ENCODE assay signal across 12 mouse cellular contexts in genomic region chr2:75781781-75782211, GRCm38 (mm10). TPM values are rescaled to one million over a fixed set of nuclear protein-coding genes. Genes with fewer than 3 reads are reported as not detected.
DNase-seq lines count a peak whose midpoint lies in the region; ATAC-seq and TF ChIP-seq lines count a peak whose summit lies in the region.
"Had no signal": no experiment of that assay in that cellular context is flagged by ENCODE, and none has a peak within 500 bp of the region (broad histone marks: within the 10 kb centered on the region; RNA-seq: fewer than 3 reads in every experiment).

No protein-coding gene starts in this region.

- 25% methylated on average over 6 of the region's 6 CpGs for WGBS in intestine, embryonic 15.5 days
- WGBS in lung, embryonic 14.5 days: 49% methylated on average over 6 of the region's 6 CpGs
- WGBS in hindbrain, embryonic 12.5 days: 74% methylated on average over 6 of the region's 6 CpGs

- no peak overlapping the region for H3K4me3 ChIP-seq in bone marrow macrophage, adult 2 months (ENCODE audit: insufficient read depth, low read length)
- H3K4me3 ChIP-seq in intestine, embryonic 15.5 days (replicated peaks): no peak overlapping the region
- H3K4me3 ChIP-seq in lung, embryonic 14.5 days (ENCODE audit: low read depth, low read length): no peak overlapping the region
- H3K4me3 ChIP-seq in megakaryocyte, embryonic 14.5 days (replicated peaks): peak overlapping the region; percentile 4
- H3K4me3 ChIP-seq in hindbrain, embryonic 12.5 days: no peak overlapping the region
- H3K4me3 ChIP-seq: erythroblast, embryonic 14.5 days; myocyte had no signal

- no peak for TF ChIP-seq CTCF in bone marrow macrophage, adult 2 months (IDR thresholded peaks at IDR 0.05; ENCODE audit: low read depth, low read length)
- no peak for TF ChIP-seq CTCF in lung, embryonic 14.5 days (IDR thresholded peaks at IDR 0.05; ENCODE audit: low read depth)

- H3K27ac ChIP-seq in bone marrow macrophage, adult 2 months (ENCODE audit: insufficient read depth, low read depth, low read length): peak overlapping the region; percentile 37
- no peak overlapping the region; the same call in 1 of the 2 replicates for H3K27ac ChIP-seq in intestine, embryonic 15.5 days
- peak overlapping the region; percentile 61 for H3K27ac ChIP-seq in lung, embryonic 14.5 days (ENCODE audit: low read depth)
- no peak overlapping the region for H3K27ac ChIP-seq in hindbrain, embryonic 12.5 days
- H3K27ac ChIP-seq: hindbrain, embryonic 14.5 days had no signal

- H3K36me3 ChIP-seq in intestine, embryonic 15.5 days: no peaks in the 10 kb centered on the region
- no peaks in the 10 kb centered on the region for H3K36me3 ChIP-seq in lung, embryonic 14.5 days (ENCODE audit: insufficient read depth)
- peaks cover 35% of the 10 kb centered on the region for H3K36me3 ChIP-seq in megakaryocyte, embryonic 14.5 days (replicated peaks; ENCODE audit: low read length)
- no peaks in the 10 kb centered on the region for H3K36me3 ChIP-seq in hindbrain, embryonic 12.5 days

- H3K9me3 ChIP-seq in intestine, embryonic 15.5 days: no peaks in the 10 kb centered on the region
- no peaks in the 10 kb centered on the region for H3K9me3 ChIP-seq in lung, embryonic 14.5 days (ENCODE audit: low read depth, low read length)
- no peaks in the 10 kb centered on the region for H3K9me3 ChIP-seq in megakaryocyte, embryonic 14.5 days
- H3K9me3 ChIP-seq in hindbrain, embryonic 12.5 days (replicated peaks): no peaks in the 10 kb centered on the region

- H3K9ac ChIP-seq in intestine, embryonic 15.5 days: no peak overlapping the region
- H3K9ac ChIP-seq in lung, embryonic 14.5 days: 0 out of 2 replicates have a peak overlapping the region, but pooled peaks have one; percentile 6
- H3K9ac ChIP-seq in hindbrain, embryonic 12.5 days: no peak overlapping the region
- H3K9ac ChIP-seq: hindbrain, embryonic 14.5 days had no signal

- DNase-seq in lung, embryonic 14.5 days: peak; percentile 50
- DNase-seq in urinary bladder, postnatal 36 days (ENCODE audit: low spot score in 2 of 2): no peak
- DNase-seq in frontal cortex, postnatal 36 days (ENCODE audit: low spot score in 2 of 2): no peak
- DNase-seq in thymus, postnatal 4 days: no peak
- DNase-seq: gastrocnemius, postnatal 25 days had no signal

- ATAC-seq in intestine, embryonic 15.5 days: peak; percentile 62
- peak; percentile 59 for ATAC-seq in lung, embryonic 14.5 days (ENCODE audit: insufficient read depth)
- ATAC-seq in hindbrain, embryonic 12.5 days (ENCODE audit: low FRiP score): no peak

- H3K4me1 ChIP-seq in bone marrow macrophage, adult 2 months (ENCODE audit: control insufficient read depth, insufficient read depth, low read length): peaks cover 42% of the 10 kb centered on the region
- H3K4me1 ChIP-seq in intestine, embryonic 15.5 days (replicated peaks): 0 out of 2 replicates have a peak, but pooled peaks cover 11% of the 10 kb centered on the region
- H3K4me1 ChIP-seq in lung, embryonic 14.5 days (ENCODE audit: insufficient read depth): peaks cover 3% of the 10 kb centered on the region; the same call in 1 of the 2 replicates
- peaks cover 66% of the 10 kb centered on the region for H3K4me1 ChIP-seq in megakaryocyte, embryonic 14.5 days
- H3K4me1 ChIP-seq in hindbrain, embryonic 12.5 days: peaks cover 3% of the 10 kb centered on the region; the same call in 1 of the 2 replicates

- H3K4me2 ChIP-seq in intestine, embryonic 15.5 days (replicated peaks): no peak overlapping the region
- H3K4me2 ChIP-seq in lung, embryonic 14.5 days: no peak overlapping the region
- H3K4me2 ChIP-seq in hindbrain, embryonic 12.5 days (replicated peaks): no peak overlapping the region
- H3K4me2 ChIP-seq: hindbrain, embryonic 14.5 days had no signal

- no peaks in the 10 kb centered on the region for H3K27me3 ChIP-seq in intestine, embryonic 15.5 days (replicated peaks)
- H3K27me3 ChIP-seq in lung, embryonic 14.5 days (ENCODE audit: insufficient read depth, low read length): no peaks in the 10 kb centered on the region
- H3K27me3 ChIP-seq in megakaryocyte, embryonic 14.5 days (replicated peaks): no peaks in the 10 kb centered on the region
- H3K27me3 ChIP-seq in hindbrain, embryonic 12.5 days: 0 out of 2 replicates have a peak, but pooled peaks cover 2% of the 10 kb centered on the region

- no peak for TF ChIP-seq POLR2A in bone marrow macrophage, adult 2 months (IDR thresholded peaks at IDR 0.05; ENCODE audit: borderline replicate concordance, low read depth, low read length)

RNA-seq across cellular contexts. Expression of gene Agps, which starts 50.2 kb away (rescaled TPM):
- polyA plus RNA-seq in bone marrow macrophage, adult 2 months (2012; ENCODE audit: insufficient read depth, insufficient read length, missing spikeins): 31.7 and 36.1 TPM in 2 replicates
- polyA plus RNA-seq in intestine, embryonic 15.5 days (2015; fragmentation: Nextera tagmentation; extraction: Ambion mirVana): 29.3 and 32.9 TPM in 2 replicates
- 47.9 and 55.7 TPM in 2 replicates for polyA plus RNA-seq in lung, embryonic 14.5 days (2014; fragmentation: Nextera tagmentation; extraction: Ambion mirVana)
- polyA plus RNA-seq in megakaryocyte, embryonic 14.5 days (2012; ENCODE audit: insufficient read depth, low replicate concordance): 2.9 TPM in 1 of 2 replicates, not detected in the other
- polyA plus RNA-seq in hindbrain, embryonic 12.5 days (2016; fragmentation: Nextera tagmentation; extraction: Ambion mirVana): 49.7 and 51.8 TPM in 2 replicates

Comparison
In these comparisons a context has a peak if more than half of its experiments do, and no peak if none do; other contexts are left out.
1. H3K27ac ChIP-seq: peak in bone marrow macrophage, adult 2 months (single experiment) and lung, embryonic 14.5 days (single experiment); none in intestine, embryonic 15.5 days (single experiment) and hindbrain, embryonic 12.5 days (single experiment).